Mouse (Mus musculus): ENCODE measurements around the gene Med4.

Med4 gene

DNA sequence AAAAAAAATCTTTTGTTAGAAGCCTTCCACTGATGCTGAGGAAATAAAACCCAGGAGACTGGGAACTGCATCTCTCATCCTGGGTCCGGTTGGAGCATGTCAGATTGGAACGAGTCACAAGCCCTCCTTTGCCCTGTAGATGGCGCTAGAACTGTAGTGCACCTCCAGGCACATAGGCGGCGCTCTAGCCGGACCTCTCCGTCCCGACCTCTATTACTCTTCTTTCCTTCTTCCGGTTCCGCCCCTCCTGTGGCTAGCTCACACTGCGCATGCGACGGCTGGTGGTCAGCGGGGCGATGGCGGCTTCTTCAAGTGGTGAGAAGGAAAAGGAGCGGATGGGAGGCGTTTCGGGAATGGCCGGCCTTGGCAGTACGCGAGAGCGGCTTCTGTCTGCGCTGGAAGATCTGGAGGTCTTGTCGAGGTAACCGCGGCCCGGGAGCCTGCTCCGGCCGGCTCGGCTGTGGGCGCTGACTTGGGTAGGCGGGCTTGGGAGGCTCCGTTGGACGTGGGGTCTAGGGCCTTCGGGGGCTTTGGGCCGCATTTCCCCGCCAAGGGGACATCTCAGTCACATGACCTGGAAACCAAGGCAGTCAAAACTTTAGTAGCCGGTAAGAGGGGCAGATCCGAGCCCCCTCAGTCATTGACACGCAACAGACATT, at the start of gene Med4:
Gene Med4, plus strand, starts transcription at position 261 of the 659 bp plus-strand sequence.
- peak; percentile 98 for ATAC-seq (ENCODE audit: low TSS enrichment)

DNA sequence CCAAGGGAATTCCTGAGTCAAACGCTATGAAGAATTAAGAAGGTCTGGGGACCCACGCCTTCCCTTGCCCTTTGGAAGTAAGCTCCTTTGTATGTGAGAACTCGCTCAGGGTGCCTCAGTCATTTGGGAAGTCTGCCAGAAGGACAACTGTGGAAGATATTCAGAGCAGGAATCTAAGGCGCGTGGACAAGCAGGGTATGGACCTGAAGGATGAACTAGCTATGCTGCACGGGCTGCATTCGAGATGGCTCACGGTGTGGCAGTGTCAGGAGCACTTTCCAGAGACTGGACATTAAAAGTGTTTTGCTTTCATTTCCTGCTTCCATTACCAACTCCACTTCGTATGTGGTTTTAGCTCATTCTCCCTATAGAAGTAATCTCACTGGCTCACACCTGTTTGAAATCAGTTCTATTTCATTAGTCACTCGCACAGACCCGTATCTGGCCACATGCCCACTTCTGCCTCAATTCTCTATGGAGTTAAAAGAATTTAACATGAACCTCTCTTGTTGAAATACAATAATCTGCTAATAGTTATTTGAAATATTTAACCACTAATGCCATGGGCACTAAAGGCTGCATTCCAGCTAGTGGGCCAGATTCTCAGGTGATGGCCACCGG, 49.2 kb upstream of the Med4 start:
- no peak for ATAC-seq (ENCODE audit: low TSS enrichment)

DNA sequence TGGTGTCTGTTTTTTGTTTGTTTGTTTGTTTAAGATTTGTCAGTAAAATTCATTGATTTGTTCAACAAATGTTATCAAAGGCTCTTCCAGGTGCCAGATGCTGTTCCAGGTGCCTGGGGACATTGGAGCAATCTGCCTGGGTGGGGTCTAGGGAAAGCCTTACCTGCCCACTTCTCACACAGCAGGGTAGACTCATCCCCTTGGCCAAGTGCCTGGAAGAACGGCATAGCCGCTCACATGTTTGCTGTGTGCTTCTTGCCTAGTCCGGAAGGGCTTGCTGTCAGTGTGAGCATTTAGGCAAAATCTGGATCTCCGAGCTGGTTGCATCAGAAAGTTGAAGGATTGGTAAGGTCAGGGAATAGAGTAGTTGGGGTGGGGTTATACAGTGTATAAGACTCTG, 47.6 kb upstream of the Med4 start:
- ATAC-seq (ENCODE audit: low TSS enrichment): no peak

DNA sequence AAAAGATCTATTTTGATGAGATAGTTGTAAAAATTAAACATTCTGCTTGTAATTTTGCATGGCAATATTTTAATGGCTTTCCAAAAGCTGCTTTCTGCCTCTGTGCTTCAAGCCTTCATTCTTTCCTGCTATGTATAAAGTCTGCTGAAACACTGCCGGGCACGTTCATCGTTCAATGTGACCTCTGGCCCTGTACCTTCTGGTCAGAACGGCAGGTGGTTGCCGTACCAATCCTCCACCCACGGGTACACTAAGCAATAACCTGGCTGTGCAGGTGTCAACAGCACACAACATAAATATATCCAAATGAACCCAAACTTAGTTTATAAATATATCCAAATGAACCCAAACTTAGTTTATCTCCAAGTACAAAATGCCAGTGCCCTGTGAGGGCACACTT, 42.1 kb upstream of the Med4 start:
- ATAC-seq (ENCODE audit: low TSS enrichment): no peak

DNA sequence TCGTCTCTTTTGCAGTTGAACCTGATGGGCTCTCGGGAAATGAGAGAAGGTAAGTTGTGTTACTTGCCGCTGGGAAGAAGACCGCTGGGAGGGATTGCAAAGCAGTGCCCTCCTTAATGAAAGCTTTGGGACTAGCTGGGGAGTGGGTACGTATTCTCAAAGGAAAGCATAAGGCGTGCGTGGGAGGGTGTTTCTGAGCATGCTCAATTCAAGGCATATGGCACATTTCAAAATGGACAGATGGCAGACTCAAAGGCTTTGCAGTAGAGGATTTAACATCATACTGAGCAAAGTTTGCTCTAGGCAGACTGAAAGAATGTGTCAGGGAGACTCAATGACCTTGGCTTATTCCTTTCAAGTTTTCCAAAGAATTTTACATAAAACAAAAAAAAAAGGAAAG, 40.3 kb upstream of the Med4 start:
- peak; percentile 72 for ATAC-seq (ENCODE audit: low TSS enrichment)

DNA sequence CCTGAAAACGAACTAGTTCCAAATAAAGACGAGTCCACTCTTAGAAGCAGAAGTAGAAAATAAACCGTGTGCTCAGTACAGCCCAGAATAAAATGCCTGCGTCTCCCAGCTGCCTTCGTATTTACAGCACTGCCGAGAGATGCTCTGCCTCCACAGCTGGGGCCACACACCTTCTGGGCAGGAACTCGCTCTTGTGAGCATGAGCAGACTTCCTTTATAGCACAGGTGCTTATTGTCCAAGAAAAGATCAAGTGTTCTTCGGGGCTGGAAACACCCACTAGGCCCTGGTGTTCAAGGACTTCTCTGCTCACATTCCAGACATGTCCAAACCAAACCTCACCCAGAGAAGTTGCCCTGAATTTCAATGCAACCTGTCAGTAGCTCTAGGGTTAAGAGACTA, 39.2 kb upstream of the Med4 start:
- peak; percentile 50 for ATAC-seq (ENCODE audit: low TSS enrichment)

DNA sequence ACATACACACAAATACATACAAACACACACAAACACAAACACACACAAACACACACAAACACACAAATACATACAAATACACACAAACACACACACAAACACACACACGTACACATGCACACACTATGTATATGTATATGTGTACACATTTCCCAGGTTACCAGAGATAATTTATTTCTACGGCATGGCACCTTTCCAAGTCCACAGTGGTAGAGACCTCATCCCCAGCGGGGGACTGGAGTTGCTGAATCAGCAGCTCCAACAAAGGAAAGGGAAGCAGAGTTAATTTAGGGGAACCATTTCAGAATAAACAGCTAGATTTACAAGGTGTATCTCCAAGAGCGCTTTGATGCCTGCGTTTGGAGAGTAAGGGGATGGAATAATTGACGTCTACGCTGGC, 37.6 kb upstream of the Med4 start:
- ATAC-seq (ENCODE audit: low TSS enrichment): no peak

DNA sequence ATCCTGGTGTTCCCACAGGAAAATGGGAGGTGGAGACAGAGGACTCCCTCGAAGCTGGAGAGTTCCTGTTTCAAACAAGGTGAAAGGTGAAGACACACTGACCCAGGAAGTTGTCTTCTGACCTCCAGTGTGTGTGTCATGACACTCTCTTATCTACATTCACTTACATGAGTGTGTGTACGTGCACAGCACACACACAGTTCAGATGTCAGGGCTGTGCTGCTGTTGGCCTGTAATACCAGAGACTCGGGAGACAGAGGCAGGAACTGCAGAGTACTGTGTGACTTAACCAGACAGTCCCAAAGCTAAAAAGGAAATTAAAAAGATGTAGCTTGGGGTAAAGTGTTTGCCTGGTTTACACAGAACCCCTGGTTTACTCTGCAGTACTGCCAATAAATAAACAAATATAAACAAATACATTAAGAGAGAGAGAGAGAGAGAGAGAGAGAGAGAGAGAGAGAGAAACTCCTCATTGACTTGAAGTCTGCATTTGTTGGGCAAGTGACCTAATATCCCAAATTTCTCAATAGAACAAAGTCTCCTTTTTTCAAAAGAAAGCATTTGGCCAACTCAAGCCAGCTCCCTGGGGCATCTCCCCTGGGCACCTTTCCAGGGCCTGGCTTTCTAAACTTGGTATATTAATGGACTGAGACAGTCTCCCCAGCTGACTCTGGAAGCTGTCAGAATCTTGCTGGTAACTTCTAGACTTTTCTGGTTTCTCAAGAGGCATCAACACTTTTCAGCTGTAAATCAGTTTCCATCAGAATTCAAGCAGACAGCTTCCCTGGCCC, 36.0 kb upstream of the Med4 start:
- ATAC-seq (ENCODE audit: low TSS enrichment): no peak

DNA sequence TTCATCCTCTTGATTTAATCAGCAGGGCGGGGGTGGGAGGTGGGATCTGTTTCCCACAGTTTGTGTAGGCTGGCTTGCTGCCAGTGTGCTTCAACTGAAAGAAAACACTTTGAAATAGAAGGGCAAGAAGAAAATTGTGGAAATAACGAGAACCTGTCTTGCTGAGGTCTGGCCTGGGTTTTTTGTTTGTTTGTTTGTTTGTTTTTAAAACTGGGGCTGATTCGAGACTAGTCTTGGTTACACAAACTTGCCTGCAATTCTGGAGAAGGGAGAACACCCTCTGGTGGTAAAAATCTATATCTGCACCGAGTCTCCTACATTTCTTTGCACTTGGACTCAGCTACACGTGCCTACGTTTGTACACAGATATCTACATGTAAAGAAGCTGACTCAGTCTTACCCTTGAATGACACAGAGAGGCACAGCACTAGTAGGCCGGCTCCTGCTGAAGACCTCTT, 35.2 kb upstream of the Med4 start:
- peak; percentile 59 for ATAC-seq (ENCODE audit: low TSS enrichment)

DNA sequence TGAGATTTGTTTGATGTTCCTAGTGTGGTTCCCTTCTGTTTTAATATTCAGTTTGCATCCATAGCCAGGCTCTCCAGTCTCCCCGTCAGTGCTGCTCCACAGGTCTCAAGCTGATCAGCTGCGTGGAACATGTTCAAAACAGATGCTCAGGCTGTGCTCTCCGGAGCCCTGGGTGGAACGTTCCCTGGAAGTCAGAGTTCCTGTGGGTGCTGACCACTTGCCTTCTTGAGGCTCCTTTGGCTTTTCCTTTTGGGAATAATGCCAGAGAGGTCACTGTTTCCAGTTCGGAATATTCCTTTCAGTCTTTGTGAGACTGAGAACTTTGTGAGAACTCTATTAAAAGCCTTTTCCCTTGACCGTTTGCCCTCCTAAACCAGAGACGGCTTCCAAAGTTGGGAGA, 34.3 kb upstream of the Med4 start:
- ATAC-seq (ENCODE audit: low TSS enrichment): no peak

DNA sequence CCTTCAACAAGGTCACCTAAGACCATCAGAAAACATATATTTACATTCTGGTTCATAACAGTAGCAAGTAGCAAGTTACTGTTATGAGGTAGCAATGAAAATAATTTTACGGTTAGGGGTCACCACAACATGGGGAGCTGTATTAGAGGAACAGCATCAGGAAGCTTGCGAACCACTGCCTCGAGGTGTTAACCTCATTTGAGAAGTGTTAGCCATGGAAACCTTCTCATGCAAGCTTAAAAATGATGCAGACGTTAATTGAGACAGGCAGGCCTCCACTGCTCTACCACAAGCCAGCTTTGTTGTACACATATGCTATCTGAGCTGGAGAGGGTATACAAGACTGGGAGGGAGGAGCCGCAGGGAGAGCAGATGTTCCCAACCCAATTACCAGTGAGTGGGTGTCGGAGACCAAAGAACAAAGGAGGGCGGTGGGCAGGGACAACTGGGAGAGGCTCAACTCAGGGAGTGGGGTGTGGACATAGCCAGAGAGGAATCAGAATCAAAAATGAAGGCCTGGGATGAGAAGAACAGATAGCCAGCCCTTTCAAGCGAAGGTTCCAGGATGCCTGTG, 33.4 kb upstream of the Med4 start:
- no peak for ATAC-seq (ENCODE audit: low TSS enrichment)

DNA sequence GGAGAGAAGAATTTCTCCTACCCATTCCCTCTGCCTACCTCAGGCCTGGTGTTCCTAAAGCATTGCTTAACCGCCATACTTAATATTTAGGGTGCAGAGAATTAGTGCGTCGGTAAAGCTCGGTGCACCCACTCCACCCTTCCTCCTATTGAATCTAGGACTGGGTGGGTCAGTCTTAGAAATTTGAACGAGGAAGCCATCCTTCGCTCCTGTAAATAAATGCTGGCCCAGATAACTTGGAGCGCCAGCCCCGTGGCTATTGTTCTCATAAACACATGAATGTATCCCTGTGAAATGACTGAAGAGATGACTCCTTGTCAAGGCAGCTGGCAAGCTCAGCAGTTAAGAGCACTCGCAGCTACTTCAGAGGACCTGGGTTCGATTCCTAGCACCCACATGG, 32.7 kb upstream of the Med4 start:
- no peak for ATAC-seq (ENCODE audit: low TSS enrichment)

DNA sequence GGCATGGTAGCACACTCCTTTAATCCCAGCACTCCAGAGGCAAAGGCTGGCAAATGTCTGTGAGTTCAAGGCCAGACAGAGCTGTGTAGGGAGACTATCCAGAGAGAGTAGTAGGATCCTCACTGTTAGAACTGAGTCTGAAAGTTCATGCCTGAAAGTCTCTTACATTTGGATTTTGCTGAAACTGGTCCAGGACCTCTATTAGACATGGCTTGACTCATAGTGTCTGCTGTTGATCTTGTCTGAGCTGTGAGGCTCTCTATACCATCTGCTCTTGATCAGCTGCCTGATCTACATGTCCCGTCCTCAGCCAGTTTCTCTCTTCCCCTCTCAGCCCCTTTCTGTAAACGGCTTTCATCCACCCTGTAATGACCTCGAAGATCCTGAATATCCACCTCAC, 31.5 kb upstream of the Med4 start:
- no peak for ATAC-seq (ENCODE audit: low TSS enrichment)

DNA sequence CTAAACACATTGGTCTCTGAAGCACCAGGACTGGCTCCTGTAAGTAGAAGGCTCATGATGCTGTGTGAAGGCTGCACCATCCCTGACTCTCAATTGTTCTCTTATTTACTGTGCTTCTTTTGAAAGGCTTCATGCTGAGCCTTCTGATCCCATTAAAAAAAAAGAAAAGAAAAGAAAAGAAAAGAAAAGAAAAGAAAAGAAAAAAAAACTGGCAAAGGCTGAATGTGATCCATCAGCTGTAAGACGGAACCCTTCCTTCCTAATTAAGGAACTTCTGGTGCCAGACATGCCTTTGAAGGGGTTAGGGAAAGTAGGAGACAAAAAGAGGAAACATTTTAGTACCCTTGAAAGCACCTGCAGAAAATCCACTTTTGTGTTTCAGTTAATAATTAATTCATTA, 30.1 kb upstream of the Med4 start:
- ATAC-seq (ENCODE audit: low TSS enrichment): no peak

DNA sequence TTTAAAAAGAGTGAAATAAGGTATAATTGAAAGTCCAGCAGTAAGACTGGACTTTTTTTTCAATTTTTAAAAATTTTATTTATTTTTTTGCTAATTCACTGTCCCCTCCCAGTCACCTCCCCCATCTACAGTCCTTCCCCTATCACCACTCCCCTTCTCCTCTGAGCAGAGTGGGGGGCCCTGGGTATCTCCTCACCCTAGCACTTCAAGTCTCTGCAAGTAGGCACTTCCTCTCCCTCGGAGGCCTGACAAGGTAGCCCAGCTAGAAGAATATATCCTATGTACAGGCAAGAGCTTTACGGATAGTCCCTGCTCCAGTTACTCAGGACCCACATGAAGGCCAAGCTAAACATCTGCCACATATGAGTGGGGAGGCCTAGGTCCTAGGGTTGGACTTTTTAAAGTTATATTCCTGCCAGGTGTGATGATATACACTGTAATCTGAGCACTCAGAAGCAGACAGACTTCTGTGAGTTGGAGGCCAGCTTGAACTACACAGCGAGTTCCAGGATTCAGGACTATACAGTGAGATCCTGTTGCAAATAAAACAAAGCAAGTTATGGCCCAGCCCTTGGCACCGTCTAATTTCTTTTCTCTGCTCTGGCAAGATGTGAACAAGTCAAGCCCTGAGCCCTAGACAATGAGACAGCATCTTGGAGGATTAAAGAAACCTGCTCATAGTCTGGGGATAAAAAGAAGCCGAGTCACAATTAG, 26.2 kb upstream of the Med4 start:
- no peak for ATAC-seq (ENCODE audit: low TSS enrichment)

DNA sequence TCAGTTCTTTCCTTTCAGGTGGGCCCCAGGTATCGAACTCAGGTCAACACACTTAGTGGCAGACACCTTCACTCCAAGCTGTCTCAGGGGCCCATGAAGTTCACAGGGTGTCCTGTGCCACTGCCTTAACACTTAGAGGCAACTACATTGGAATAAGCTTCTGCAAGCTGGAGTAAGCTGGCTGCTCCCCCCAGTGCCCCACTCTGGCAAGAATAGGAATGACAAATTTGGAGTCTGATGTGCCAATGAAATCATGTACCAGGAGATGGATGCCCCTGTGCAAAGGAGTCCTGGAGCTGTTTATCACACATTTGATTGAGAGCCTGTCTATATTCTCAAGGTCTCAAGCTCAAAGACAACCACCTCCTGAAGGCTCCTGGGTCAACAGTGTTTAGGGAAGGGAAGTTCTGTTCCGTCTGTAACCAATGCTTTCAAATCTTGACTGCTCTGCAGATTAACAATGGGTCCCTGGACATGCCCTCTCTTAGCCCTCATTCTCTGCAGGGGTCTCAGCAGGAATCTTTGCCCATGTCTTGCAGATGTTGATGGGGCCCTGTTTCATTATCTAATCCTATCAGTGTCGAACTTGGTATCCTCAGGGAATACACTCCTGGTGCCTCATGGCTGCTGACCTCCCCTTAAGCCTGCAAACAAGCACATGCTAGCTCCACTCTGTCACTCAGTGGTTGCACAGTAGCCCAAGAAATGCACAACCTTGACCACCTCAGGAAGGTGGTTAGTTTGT, 25.3 kb upstream of the Med4 start:
- ATAC-seq (ENCODE audit: low TSS enrichment): peak; percentile 52

DNA sequence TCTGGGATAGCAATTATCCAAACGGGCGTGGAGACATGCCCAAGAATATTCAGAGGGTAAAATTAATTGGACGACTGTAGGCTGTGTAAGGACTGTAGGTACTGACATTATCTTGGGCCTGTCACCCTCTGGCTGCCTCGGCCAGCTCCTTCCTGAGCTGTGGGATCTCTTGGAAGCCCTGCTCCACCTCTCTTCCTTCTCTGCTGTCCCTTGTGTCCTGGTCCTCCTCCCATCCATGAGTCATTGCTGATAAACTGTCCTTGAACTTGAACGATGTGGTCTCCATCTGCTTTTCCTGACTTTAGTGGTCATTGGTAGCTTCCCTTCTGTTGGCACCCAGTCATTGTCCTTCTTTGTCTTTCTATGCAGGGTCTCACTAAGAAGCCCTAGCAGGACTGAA, 23.2 kb upstream of the Med4 start:
- ATAC-seq (ENCODE audit: low TSS enrichment): no peak

DNA sequence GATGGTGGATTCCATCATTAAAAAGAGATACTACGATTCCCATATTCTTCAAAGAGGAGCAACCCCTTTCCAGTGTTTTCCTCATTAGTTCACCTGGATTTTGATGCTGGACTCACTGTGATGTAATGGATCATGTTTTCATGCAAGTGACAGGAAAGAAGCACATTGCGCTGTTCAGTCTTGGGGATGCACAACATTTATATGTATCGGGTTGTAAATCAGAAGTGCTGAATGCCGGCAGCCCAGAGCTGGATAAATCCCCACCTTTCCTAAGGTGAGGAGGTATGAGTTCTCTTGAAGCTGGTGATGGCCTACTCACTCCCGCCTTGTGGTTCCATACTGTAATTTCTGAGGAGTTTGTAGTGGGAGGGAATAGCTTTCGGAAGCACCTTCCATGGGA, 16.5 kb upstream of the Med4 start:
- no peak for ATAC-seq (ENCODE audit: low TSS enrichment)

DNA sequence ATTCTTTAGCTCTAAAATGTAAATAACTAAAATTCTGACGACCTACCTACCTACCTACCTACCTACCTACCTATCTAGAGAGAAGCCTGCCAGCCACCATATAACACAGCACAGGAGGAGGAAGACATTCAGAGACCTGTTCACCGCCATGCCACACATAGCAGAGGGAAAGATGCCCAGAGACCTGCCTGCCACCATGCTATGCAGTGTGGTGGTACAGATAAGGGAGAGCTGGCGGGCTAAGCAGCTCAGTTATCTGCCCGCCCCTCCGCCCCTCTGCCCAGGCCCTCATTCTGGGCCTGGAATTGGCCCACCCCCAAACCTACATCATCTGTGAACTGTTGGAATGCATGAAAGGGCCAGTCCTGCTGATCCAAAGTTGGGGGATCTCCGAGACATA, 15.7 kb upstream of the Med4 start:
- no peak for ATAC-seq (ENCODE audit: low TSS enrichment)

DNA sequence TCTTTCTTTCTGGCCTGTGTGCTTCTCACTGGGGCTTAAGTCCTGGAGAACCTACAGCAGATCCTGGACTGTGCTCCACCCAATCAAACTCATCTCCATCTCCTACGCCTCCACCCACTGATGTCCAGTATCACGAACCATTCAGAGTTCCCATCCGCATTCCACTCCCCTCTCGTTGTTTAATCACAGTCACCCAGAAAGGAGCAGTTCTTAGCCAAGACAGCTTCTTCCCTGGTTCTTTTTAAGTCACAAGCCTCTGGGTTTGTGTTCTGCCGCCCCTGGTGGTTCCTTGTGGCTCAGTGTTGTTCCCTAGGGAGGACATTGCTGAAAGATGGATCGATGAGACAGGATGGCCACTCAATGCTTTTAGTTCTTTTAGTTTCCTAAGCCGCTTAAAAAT, 14.1 kb upstream of the Med4 start:
- no peak for ATAC-seq (ENCODE audit: low TSS enrichment)

DNA sequence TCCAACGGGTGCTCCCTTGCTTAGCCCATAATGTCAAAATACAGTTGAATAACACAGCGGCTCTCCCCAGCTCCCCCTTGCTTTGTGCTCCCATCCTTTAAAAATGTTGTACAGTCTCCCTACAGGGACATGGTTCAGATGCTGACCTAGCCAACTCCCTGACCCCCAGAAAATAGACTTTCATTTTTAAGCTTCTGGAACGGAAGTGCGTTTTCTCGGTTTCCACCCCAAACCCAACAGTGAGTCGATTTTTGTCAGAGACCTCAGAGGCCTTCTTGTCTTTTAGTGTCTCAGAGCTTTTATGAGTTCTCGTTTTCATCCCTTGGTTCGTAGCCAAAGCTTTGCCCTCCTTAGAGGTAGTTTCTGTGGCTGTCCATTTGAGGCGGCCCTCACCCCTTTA, 8.5 kb upstream of the Med4 start:
- ATAC-seq (ENCODE audit: low TSS enrichment): no peak
